Mouse (Mus musculus) lung, adult 2 months (tissue): ENCODE results near the gene Pdk2. TPM values are rescaled to one million over a fixed set of nuclear protein-coding genes. Genes with fewer than 3 reads are reported as not detected.
A peak's percentile ranks its signal among the peaks of the same experiment; 100 is the strongest.

Experiments
- DNase-seq: peaks from one replicate; pipeline ENCODE4 v3.0.0; 2022
- H3K4me1 ChIP-seq: fragments of 200-500 bp; 2 replicates; pipeline ENCODE4 v1.6.1; 2011; ENCODE audit warnings: low read length; ENCODE audit not compliant: control insufficient read depth, insufficient read depth
- H3K4me3 ChIP-seq: fragments of 200-500 bp; replicated peaks from 2 replicates; pipeline ENCODE3; 2011; ENCODE audit warnings: low read depth, mild to moderate bottlenecking, control low read depth, low read length; ENCODE audit errors: extremely low read depth
- CTCF ChIP-seq: fragments of 200-500 bp; IDR thresholded peaks from 2 replicates; pipeline ENCODE4 v1.5.1; 2011; ENCODE audit warnings: mild to moderate bottlenecking, low read length, control low read depth; ENCODE audit not compliant: insufficient read depth
- POLR2A ChIP-seq: fragments of 200-500 bp; IDR thresholded peaks from 2 replicates; pipeline ENCODE4 v1.6.1; 2011; ENCODE audit warnings: low read depth, mild to moderate bottlenecking, control low read depth, low read length, borderline replicate concordance; ENCODE audit errors: extremely low read depth
- WGBS: fragments of 180-500 bp; shearing (Covaris S2); methylation state at CpG from one replicate; pipeline ENCODE4 v1.1.7; 2018; 5-methylcytosine and 5-hydroxymethylcytosine counted together
- polyA plus RNA-seq: library from polyadenylated mRNA; depleted of rRNA; stranded (reverse); fragments of >200 nt; gene quantifications from 2 replicates; pipeline ENCODE4 v1.2.3, GENCODE M21; 2012

Pdk2 gene
- polyA plus RNA-seq, 1 experiment, result 67.3 TPM

DNA sequence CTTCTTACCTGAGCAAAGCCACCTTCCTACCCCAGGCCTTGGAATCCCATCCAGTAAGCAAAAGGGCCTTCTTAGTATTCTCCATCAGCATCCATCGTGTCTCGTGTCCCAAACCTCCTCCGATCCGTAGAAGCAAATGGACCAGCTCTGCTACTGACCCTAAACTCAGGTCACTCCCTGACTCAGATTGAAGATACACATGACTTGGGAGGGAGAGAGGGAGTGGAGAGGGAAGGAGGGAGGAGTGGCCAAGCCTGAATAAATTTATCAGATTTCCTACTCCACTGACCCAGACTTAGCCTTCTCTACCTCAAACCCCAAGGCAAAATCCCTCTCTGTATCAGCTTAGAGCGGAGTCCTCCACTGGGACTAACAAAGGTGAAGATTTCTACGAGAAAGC lies 39.6 kb upstream of the Pdk2 start:
- WGBS, result 75% methylated on average over 6 of the region's 6 CpGs

GRCm38 (mm10) chr11:95079256-95079875 lies 38.2 kb upstream of the Pdk2 start:
- DNase-seq, result peak; percentile 76
- Histone ChIP-seq H3K4me3 (no peak overlapping the region), H3K4me1 (peaks cover 33% of the 10 kb centered on the region)
- 30% methylated on average over 6 of the region's 6 CpGs for WGBS
- TF ChIP-seq CTCF, result no peak
- no peak for TF ChIP-seq POLR2A

More for the DNA sequence above, 39.6 kb upstream of the Pdk2 start:
- Histone ChIP-seq H3K4me3 (no peak overlapping the region), H3K4me1 (peaks cover 36% of the 10 kb centered on the region)
- DNase-seq, result no peak
- TF ChIP-seq CTCF, result no peak
- TF ChIP-seq POLR2A, result no peak

DNA sequence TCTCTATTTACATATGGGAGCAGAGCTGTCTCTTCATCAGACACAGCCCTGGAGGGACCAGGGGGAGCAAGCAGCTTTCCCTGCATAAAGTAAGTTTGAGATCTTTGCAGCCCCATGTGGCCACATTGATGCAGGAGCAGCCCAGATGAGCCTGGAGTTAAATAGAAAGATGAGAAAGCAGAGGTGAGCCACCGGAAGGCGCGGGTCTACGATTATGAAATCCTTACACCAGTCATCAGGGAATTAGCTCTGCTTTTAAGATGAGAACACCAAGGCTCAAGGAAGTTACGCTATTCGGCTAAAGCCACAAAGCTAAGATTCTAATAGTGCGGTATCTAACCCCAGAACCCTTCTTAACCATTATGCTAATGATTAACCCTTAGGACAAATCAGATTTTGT lies 36.8 kb upstream of the Pdk2 start:
- WGBS, result 39% methylated on average over 7 of the region's 7 CpGs
- H3K4me1 ChIP-seq, result peaks cover 37% of the 10 kb centered on the region

DNA sequence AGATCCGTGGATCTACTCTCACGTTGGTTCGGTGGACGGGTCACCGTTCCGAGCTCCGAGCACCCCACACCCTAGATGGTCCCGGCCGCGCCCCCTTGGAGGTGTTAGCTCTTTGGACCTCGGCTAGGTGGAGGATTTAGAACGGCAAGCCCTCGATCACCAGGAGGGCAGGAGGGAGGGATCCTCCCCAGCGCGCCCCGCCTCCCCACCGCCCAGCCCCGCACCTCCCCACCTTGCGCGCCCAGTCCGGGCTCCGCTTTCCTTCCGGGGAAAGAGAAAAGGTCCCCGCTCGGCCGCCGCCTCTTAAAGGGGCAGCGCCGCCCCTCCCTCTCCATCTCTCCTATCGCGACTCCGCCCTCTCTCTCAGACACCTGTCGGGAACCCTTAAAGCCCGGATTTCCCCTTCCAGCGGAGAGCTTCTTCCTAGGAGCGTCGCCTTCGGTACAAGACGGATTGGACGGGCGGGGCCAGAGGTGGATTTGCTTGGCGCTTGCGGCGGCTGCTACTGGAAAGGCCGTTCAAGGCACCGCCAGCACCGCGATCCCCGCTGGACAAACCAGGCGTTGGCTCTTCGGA lies 35.5 kb upstream of the Pdk2 start, which contains the start of gene Itga3:
Itga3 (minus strand) TSS at position 266 of the 576 bp plus-strand sequence.
- WGBS, result under 1% methylated on average over 48 of the region's 51 CpGs
- H3K4me1 ChIP-seq, result peaks cover 38% of the 10 kb centered on the region
- H3K4me3 ChIP-seq, result peak within 1 kb of the TSS; percentile 80
- TF ChIP-seq POLR2A, result peak; percentile 61; the same call in 1 of the 2 replicates
- TF ChIP-seq CTCF, result no peak
- peak; percentile 87 for DNase-seq

More for the DNA sequence above, 36.8 kb upstream of the Pdk2 start:
- DNase-seq, result no peak
- no peak for TF ChIP-seq CTCF
- no peak for TF ChIP-seq POLR2A
- H3K4me3 ChIP-seq, result peak overlapping the region; percentile 30

DNA sequence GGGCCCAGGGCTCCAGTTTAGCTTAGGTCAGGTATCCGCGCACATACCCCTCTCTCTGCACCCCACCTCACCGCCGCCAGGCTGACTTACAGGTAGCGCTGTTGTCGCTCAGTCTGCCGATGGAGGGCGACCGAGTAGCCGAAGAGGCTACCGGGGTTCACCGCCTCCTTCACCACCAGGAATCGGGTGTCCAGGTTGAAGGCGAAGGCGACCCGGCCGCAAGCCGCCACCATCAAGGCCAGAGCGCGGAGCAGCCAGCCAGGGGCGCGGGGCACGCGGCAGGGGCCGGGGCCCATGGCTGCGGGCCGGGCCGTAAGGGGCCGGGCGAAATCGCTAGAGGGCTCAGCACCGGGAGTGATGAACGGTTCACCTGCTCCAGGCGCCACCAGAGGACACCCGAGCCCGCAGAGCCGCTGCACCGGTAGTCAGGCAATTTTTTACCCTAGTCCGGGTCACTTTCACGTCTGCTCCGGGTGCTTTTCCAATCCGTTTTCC lies 34.9 kb upstream of the Pdk2 start:
- WGBS, result under 1% methylated on average over 42 of the region's 42 CpGs
- TF ChIP-seq CTCF (peak; percentile 30; the same call in 1 of the 2 replicates), POLR2A (0 out of 2 replicates have a peak, but pooled peaks have one; percentile 8)
- peak; percentile 79 for DNase-seq
- peak overlapping the region; percentile 80 for H3K4me3 ChIP-seq
- H3K4me1 ChIP-seq, result peaks cover 42% of the 10 kb centered on the region

DNA sequence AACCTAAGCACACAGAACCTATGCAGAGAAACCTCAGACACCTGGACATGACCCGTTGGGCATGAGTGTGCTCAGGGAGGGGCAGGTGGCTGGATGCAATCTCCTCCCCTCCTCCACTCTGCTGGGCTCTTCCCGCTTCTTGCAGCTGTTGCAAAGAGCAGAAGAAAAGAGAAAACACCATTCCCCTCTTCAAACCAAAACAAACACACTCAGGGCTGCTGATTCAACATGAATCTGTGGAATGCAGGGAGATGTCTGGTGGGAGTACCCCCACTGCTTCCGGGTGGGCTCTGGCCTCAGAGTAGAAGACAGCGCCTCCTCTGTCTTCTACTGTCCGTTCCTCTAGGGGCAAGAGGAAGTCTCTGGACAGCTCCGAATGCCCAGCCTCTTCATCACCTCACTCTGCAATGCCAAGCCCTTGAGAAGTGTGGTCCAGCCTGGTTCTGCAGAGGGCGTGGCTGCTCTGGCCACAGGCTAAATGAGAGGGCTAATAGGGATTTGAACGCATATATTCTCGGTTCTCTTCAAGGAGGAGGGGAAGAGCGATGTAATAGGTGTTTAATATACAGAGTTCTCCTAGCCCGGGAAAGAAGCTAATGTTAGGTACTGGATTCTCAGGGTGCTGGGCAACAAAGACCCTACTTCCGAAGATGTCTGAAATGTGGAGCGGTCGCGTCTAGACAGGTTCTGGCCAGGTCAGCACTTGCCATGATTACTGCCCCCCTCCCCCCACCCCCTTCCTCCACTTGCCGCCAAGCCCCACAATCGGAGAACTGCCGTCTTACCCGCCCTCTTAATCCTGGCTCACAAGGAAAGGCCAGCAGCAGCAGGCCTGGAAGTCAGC lies 34.3 kb upstream of the Pdk2 start:
- Histone ChIP-seq H3K4me1 (peaks cover 40% of the 10 kb centered on the region), H3K4me3 (peak overlapping the region; percentile 80)
- TF ChIP-seq CTCF (no peak), POLR2A (peak; percentile 30; the same call in 1 of the 2 replicates)
- DNase-seq, result peak; percentile 59
- 5% methylated on average over 19 of the region's 19 CpGs for WGBS

DNA sequence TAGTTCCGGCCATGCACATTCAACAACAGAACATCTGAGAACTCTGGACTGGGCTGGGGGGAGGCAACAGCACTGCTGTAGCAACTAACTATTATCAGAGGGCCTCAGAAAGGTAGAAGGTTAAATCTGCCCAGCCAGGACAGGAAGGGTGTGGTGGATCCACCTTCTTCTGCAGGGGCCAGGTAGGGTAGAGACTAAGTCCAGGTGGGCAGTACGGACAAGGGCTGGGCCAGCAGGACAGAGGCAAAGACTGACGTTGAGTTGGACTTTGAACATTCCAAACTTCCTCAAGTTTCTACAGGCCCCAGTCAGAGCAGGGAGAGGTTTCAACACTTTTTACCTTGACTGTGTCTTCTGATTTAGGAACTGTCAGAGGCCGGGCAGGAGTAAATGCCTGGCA lies 33.5 kb upstream of the Pdk2 start:
- 52% methylated on average over 4 of the region's 4 CpGs for WGBS

GRCm38 (mm10) chr11:95073835-95074234 lies 32.7 kb upstream of the Pdk2 start:
- no peak overlapping the region for H3K4me3 ChIP-seq
- no peak for DNase-seq
- 66% methylated on average over 4 of the region's 4 CpGs for WGBS
- no peak for TF ChIP-seq POLR2A
- peaks cover 32% of the 10 kb centered on the region for H3K4me1 ChIP-seq

More for the DNA sequence above, 33.5 kb upstream of the Pdk2 start:
- no peak for DNase-seq
- Histone ChIP-seq H3K4me1 (peaks cover 37% of the 10 kb centered on the region), H3K4me3 (peak overlapping the region; percentile 80)
- TF ChIP-seq POLR2A (no peak), CTCF (no peak)

GRCm38 (mm10) chr11:95072804-95073203 lies 31.6 kb upstream of the Pdk2 start:
- Histone ChIP-seq H3K4me3 (no peak overlapping the region), H3K4me1 (peaks cover 31% of the 10 kb centered on the region)
- 42% methylated on average over 5 of the region's 5 CpGs for WGBS
- TF ChIP-seq POLR2A (no peak), CTCF (no peak)
- peak; percentile 60 for DNase-seq
